Mouse (Mus musculus): ENCODE results near the gene Lifr. TPM values are rescaled to one million over a fixed set of nuclear protein-coding genes. Genes with fewer than 3 reads are reported as not detected.

Lifr gene
- polyA plus RNA-seq, 1 experiment from 2014 or later: 17.5 TPM

DNA sequence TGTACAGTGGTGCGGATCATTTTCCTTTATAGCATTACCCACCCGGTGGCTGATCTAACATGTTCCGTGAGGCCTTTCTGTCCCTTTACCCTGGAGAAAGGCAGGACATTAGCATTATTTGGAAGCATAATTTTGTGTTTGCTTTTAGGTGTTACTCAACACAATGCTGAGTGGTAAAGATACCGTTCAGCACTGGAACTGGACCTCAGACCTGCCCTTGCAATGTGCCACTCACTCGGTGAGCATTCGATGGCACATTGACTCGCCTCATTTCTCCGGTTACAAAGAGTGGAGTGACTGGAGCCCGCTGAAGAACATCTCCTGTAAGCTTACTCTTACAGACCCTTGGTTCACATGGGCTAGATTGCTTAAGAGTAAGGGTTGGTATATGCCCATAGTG lies 76.3 kb downstream of the Lifr start:
- DNase-seq: no peak
- ATAC-seq (ENCODE audit: low FRiP score, low TSS enrichment): no peak
- no peak overlapping the region for H3K4me3 ChIP-seq (replicated peaks; ENCODE audit: low read depth, low read length)
- no peaks in the 10 kb centered on the region for H3K9me3 ChIP-seq (ENCODE audit: control insufficient read depth, low read length)
- H3K4me1 ChIP-seq (ENCODE audit: control insufficient read depth, insufficient read depth, low read length): no peaks in the 10 kb centered on the region
- H3K36me3 ChIP-seq (ENCODE audit: control insufficient read depth, insufficient read depth, low read length): no peaks in the 10 kb centered on the region
- H3K27ac ChIP-seq (replicated peaks; ENCODE audit: low read depth, low read length): no peak overlapping the region
- no peak overlapping the region for H3K4me2 ChIP-seq (ENCODE audit: low read length)
- no peaks in the 10 kb centered on the region for H3K27me3 ChIP-seq (ENCODE audit: control insufficient read depth, insufficient read depth, low read length)
- 90% methylated on average over 9 of the region's 9 CpGs for WGBS
- no peak overlapping the region for H3K9ac ChIP-seq (replicated peaks; ENCODE audit: low read length)

DNA sequence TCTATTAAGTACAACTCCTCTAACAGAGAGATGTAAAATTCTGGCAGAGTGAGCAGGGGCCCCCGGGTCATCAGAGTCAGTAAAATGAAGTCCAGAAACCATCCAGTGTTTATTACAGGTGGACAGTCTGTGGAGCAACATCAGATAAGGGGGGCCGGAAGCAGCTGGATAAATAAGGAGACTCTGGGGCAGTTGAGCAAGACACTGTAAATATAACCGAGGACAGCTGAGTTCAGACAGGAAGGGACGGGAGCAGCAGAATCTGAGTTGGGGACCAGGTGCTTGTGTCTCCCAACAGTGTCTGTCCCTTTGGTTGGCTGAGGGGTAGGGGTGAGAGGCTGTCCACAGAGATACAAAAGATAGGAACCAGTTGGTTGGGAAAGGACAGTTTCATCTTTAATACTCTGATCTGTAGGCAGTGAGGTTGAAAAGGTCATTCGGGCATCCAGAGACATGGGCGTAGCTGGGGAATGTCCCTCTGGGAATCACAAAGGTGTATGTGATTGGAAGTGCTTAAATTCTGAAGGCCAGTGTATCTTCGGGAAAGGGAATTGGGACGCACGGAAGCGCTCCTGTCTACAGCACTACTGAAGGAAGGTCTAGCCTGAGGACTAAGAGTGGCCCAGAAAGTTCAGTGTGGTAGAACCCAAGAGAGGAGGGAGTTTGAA lies 77.0 kb downstream of the Lifr start:
- no peaks in the 10 kb centered on the region for H3K36me3 ChIP-seq (ENCODE audit: control insufficient read depth, insufficient read depth, low read length)
- H3K27me3 ChIP-seq (ENCODE audit: control insufficient read depth, insufficient read depth, low read length): no peaks in the 10 kb centered on the region
- DNase-seq (no peak), ATAC-seq (ENCODE audit: low FRiP score, low TSS enrichment) (no peak)
- H3K27ac ChIP-seq (replicated peaks; ENCODE audit: low read depth, low read length): no peak overlapping the region
- H3K4me1 ChIP-seq (ENCODE audit: control insufficient read depth, insufficient read depth, low read length): no peaks in the 10 kb centered on the region
- no peak overlapping the region for H3K9ac ChIP-seq (replicated peaks; ENCODE audit: low read length)
- no peak overlapping the region for H3K4me3 ChIP-seq (replicated peaks; ENCODE audit: low read depth, low read length)
- WGBS: 93% methylated on average over 10 of the region's 10 CpGs
- H3K9me3 ChIP-seq (ENCODE audit: control insufficient read depth, low read length): no peaks in the 10 kb centered on the region
- H3K4me2 ChIP-seq (ENCODE audit: low read length): no peak overlapping the region

DNA sequence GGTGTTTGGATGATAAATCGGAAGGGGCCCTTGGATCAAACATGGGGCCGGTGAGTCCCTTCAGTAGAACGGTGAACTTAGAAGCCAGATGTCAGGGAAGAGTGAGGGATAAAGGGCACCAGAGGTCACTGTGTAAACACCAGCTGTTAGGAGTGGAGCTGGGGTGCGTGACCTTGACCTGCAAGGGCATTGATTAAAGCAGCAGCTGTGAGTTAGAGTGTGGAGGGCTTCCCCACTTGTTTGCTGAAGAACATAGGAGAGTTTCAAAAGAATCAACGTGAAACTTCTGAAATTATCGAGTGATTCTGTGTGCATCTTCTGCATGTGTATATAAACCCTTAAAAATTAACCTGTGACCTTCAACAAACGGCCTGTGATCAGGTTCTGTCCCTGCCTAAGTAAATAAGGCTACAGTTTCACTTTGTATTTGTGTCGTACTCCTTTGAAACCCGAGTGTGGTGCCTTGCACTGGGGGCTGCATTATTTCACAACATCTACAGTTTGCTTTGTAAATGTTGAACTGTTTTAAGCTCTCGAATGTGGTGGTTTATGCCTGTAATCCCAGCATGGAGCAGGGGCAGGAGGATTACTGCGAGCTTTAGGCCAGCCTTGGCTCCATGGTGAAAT lies 77.6 kb downstream of the Lifr start:
- H3K4me2 ChIP-seq (ENCODE audit: low read length): no peak overlapping the region
- DNase-seq: no peak
- no peak overlapping the region for H3K27ac ChIP-seq (replicated peaks; ENCODE audit: low read depth, low read length)
- no peak overlapping the region for H3K4me3 ChIP-seq (replicated peaks; ENCODE audit: low read depth, low read length)
- no peaks in the 10 kb centered on the region for H3K9me3 ChIP-seq (ENCODE audit: control insufficient read depth, low read length)
- no peaks in the 10 kb centered on the region for H3K4me1 ChIP-seq (ENCODE audit: control insufficient read depth, insufficient read depth, low read length)
- no peak for ATAC-seq (ENCODE audit: low FRiP score, low TSS enrichment)
- no peaks in the 10 kb centered on the region for H3K27me3 ChIP-seq (ENCODE audit: control insufficient read depth, insufficient read depth, low read length)
- WGBS: 74% methylated on average over 11 of the region's 11 CpGs
- no peaks in the 10 kb centered on the region for H3K36me3 ChIP-seq (ENCODE audit: control insufficient read depth, insufficient read depth, low read length)
- no peak overlapping the region for H3K9ac ChIP-seq (replicated peaks; ENCODE audit: low read length)

DNA sequence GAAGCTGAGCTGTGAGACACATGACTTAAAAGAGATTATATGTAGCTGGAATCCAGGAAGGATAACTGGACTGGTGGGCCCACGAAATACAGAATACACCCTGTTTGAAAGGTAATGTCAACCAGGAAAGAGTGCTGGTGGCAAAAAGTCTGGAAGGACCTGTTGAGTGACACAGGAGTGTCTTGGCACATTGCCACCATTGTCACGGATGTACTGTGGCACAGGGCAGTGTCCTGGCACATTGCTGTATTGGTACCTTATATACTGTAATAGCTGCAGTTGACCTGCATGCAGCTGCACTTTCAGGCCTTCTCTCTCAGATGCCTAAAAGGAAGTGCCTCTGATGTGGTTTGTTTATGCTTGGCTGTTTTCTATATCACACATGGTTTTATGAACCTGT lies 82.5 kb downstream of the Lifr start:
- H3K27me3 ChIP-seq (ENCODE audit: control insufficient read depth, insufficient read depth, low read length): no peaks in the 10 kb centered on the region
- H3K4me1 ChIP-seq (ENCODE audit: control insufficient read depth, insufficient read depth, low read length): no peaks in the 10 kb centered on the region
- DNase-seq: no peak
- H3K36me3 ChIP-seq (ENCODE audit: control insufficient read depth, insufficient read depth, low read length): no peaks in the 10 kb centered on the region
- WGBS: 72% methylated on average over 2 of the region's 2 CpGs
- H3K9ac ChIP-seq (replicated peaks; ENCODE audit: low read length): no peak overlapping the region
- no peak overlapping the region for H3K4me2 ChIP-seq (ENCODE audit: low read length)
- no peak overlapping the region for H3K27ac ChIP-seq (replicated peaks; ENCODE audit: low read depth, low read length)
- no peak for ATAC-seq (ENCODE audit: low FRiP score, low TSS enrichment)
- H3K4me3 ChIP-seq (replicated peaks; ENCODE audit: low read depth, low read length): no peak overlapping the region
- no peaks in the 10 kb centered on the region for H3K9me3 ChIP-seq (ENCODE audit: control insufficient read depth, low read length)

DNA sequence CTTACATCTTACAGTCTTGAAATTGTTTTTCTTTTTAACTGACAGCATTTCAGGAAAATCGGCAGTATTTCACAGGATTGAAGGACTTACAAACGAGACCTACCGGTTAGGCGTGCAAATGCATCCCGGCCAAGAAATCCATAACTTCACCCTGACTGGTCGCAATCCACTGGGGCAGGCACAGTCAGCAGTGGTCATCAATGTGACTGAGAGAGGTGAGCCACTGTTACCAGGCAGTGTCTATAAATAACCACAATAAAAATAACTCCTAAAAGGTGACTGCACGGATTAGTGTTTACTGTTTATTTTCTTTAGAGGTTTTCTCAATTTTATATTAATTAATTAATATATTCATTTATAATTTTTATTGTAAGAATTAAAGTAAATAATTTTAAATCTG lies 82.9 kb downstream of the Lifr start:
- no peak for DNase-seq
- H3K27me3 ChIP-seq (ENCODE audit: control insufficient read depth, insufficient read depth, low read length): no peaks in the 10 kb centered on the region

DNA sequence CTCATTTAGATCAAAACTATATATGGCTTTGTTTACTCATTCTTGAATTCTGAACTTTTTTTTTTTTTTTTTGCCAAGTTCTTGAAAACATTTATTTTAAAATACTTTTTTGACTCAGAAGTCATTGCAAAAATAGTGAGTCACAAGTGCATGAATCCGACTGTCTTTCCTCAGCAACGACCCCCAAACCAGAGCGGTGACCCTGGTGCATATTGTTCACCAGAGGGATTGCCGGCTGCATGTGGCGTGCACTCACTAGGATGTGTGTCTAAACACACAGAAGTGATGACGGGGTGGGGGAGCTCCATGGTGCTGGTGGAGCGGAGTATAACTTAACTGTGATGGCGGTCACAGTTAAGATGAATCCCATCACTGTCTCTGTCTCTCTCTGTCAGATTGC lies 83.4 kb downstream of the Lifr start:
- WGBS: 88% methylated on average over 8 of the region's 8 CpGs
- no peaks in the 10 kb centered on the region for H3K27me3 ChIP-seq (ENCODE audit: control insufficient read depth, insufficient read depth, low read length)
- H3K27ac ChIP-seq (replicated peaks; ENCODE audit: low read depth, low read length): no peak overlapping the region
- ATAC-seq (ENCODE audit: low FRiP score, low TSS enrichment) (no peak), DNase-seq (no peak)
- no peak overlapping the region for H3K4me3 ChIP-seq (replicated peaks; ENCODE audit: low read depth, low read length)
- H3K4me1 ChIP-seq (ENCODE audit: control insufficient read depth, insufficient read depth, low read length): no peaks in the 10 kb centered on the region
- no peaks in the 10 kb centered on the region for H3K36me3 ChIP-seq (ENCODE audit: control insufficient read depth, insufficient read depth, low read length)
- H3K4me2 ChIP-seq (ENCODE audit: low read length): no peak overlapping the region
- H3K9ac ChIP-seq (replicated peaks; ENCODE audit: low read length): no peak overlapping the region
- H3K9me3 ChIP-seq (ENCODE audit: control insufficient read depth, low read length): no peaks in the 10 kb centered on the region

More for the DNA sequence above, 82.9 kb downstream of the Lifr start:
- ATAC-seq (ENCODE audit: low FRiP score, low TSS enrichment): no peak
- 93% methylated on average over 7 of the region's 7 CpGs for WGBS
- Histone ChIP-seq H3K9ac (replicated peaks; ENCODE audit: low read length) (no peak overlapping the region), H3K4me1 (ENCODE audit: control insufficient read depth, insufficient read depth, low read length) (no peaks in the 10 kb centered on the region), H3K4me2 (ENCODE audit: low read length) (no peak overlapping the region), H3K27ac (replicated peaks; ENCODE audit: low read depth, low read length) (no peak overlapping the region), H3K9me3 (ENCODE audit: control insufficient read depth, low read length) (no peaks in the 10 kb centered on the region), H3K4me3 (replicated peaks; ENCODE audit: low read depth, low read length) (no peak overlapping the region), H3K36me3 (ENCODE audit: control insufficient read depth, insufficient read depth, low read length) (no peaks in the 10 kb centered on the region)

DNA sequence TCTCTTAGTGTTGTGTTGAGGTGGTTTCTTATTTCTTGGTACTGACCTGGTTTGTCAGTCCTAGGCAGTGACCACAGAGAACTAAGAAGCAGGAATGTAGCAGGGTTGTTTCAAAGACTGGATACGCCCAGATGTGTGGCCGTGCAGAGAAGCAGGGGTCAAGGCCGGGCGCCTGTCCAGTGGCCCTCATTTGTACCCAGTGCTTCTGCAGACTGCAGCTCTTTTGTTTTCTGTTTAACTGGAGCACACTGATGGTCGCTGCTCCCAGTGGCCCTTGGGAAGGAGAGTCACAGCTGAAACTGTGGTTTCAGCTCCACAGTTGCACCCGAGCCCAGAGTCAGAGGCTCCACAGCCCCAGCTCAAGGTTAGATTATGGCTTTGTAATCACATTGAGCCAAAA lies 90.2 kb downstream of the Lifr start:
- DNase-seq (no peak), ATAC-seq (ENCODE audit: low FRiP score, low TSS enrichment) (no peak)
- Histone ChIP-seq H3K27me3 (ENCODE audit: control insufficient read depth, insufficient read depth, low read length) (no peaks in the 10 kb centered on the region), H3K36me3 (ENCODE audit: control insufficient read depth, insufficient read depth, low read length) (0 out of 2 replicates have a peak, but pooled peaks cover 4% of the 10 kb centered on the region), H3K27ac (replicated peaks; ENCODE audit: low read depth, low read length) (no peak overlapping the region), H3K4me2 (ENCODE audit: low read length) (no peak overlapping the region), H3K4me1 (ENCODE audit: control insufficient read depth, insufficient read depth, low read length) (no peaks in the 10 kb centered on the region), H3K9me3 (ENCODE audit: control insufficient read depth, low read length) (no peaks in the 10 kb centered on the region), H3K4me3 (replicated peaks; ENCODE audit: low read depth, low read length) (no peak overlapping the region), H3K9ac (replicated peaks; ENCODE audit: low read length) (no peak overlapping the region)
- WGBS: 68% methylated on average over 6 of the region's 6 CpGs

DNA sequence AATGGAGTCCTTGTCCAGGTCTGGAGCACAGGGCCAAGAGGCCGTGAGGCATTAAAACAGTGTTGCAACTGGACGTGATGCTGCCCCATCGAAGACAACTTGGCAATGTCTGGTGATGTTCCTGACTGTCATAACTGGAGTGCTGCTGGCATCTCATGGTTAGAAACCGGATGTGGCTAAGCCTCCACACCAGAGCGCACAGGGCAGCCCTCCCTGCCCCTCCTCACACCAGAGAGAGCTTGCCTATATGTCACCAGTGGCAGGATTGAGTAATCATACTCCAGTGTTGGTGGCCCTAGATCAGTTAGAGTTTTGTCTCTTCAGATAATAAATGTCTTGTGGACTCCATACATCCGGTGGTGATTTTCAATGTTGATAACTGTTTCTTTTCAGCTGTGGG lies 97.3 kb downstream of the Lifr start:
- no peaks in the 10 kb centered on the region for H3K4me1 ChIP-seq (ENCODE audit: control insufficient read depth, insufficient read depth, low read length)
- H3K4me2 ChIP-seq (ENCODE audit: low read length): no peak overlapping the region
- 92% methylated on average over 6 of the region's 6 CpGs for WGBS
- no peak overlapping the region for H3K4me3 ChIP-seq (replicated peaks; ENCODE audit: low read depth, low read length)
- 0 out of 2 replicates have a peak, but pooled peaks cover 13% of the 10 kb centered on the region for H3K36me3 ChIP-seq (ENCODE audit: control insufficient read depth, insufficient read depth, low read length)
- no peaks in the 10 kb centered on the region for H3K9me3 ChIP-seq (ENCODE audit: control insufficient read depth, low read length)
- DNase-seq: no peak
- ATAC-seq (ENCODE audit: low FRiP score, low TSS enrichment): no peak
- H3K9ac ChIP-seq (replicated peaks; ENCODE audit: low read length): no peak overlapping the region
- H3K27ac ChIP-seq (replicated peaks; ENCODE audit: low read depth, low read length): no peak overlapping the region
- no peaks in the 10 kb centered on the region for H3K27me3 ChIP-seq (ENCODE audit: control insufficient read depth, insufficient read depth, low read length)
